ENCODE assay signal across 8 mouse cellular contexts in genomic region chr3:154691897-154692571, GRCm38 (mm10). TPM values are rescaled to one million over a fixed set of nuclear protein-coding genes. Genes with fewer than 3 reads are reported as not detected.
DNase-seq lines count a peak whose midpoint lies in the region; ATAC-seq lines count a peak whose summit lies in the region.

No protein-coding gene starts in this region.

- H3K27me3 ChIP-seq in hindbrain, embryonic 11.5 days (ENCODE audit: control insufficient read depth, insufficient read depth, low read length): no peaks in the 10 kb centered on the region

- WGBS in hindbrain, embryonic 11.5 days: 57% methylated on average over 14 of the region's 14 CpGs

- no peaks in the 10 kb centered on the region for H3K4me1 ChIP-seq in hindbrain, embryonic 11.5 days (replicated peaks; ENCODE audit: control insufficient read depth, insufficient read depth, low read length)

- no peak overlapping the region for H3K4me2 ChIP-seq in hindbrain, embryonic 11.5 days (replicated peaks; ENCODE audit: low read depth, low read length)

- no peak overlapping the region for H3K27ac ChIP-seq in hindbrain, embryonic 11.5 days (ENCODE audit: low read depth, low read length)

- peak; percentile 89 for DNase-seq in MN1 (ENCODE audit: low spot score)
- DNase-seq in cerebellum, adult 18-20 months: peak; percentile 81 to 82
- DNase-seq in hindbrain, embryonic 11.5 days (ENCODE audit: low spot score): peak; percentile 34
- DNase-seq in layer of hippocampus, adult 9-10 months (ENCODE audit: low spot score): peak; percentile 86
- DNase-seq in lung, adult 18-20 months: peak; percentile 62 to 77
- peak; percentile 29 for DNase-seq in ovary, postnatal 36 days (ENCODE audit: low spot score)
- DNase-seq in spleen, postnatal 14 days (ENCODE audit: low spot score in 2 of 2): no peak

- H3K9me3 ChIP-seq in hindbrain, embryonic 11.5 days (ENCODE audit: control insufficient read depth, low read length): no peaks in the 10 kb centered on the region

- no peak overlapping the region for H3K9ac ChIP-seq in hindbrain, embryonic 11.5 days (ENCODE audit: low read depth, low read length)

- no peaks in the 10 kb centered on the region for H3K36me3 ChIP-seq in hindbrain, embryonic 11.5 days (ENCODE audit: control insufficient read depth, insufficient read depth, low read length)

- ATAC-seq in frontal cortex, adult (ENCODE audit: low TSS enrichment): peak; percentile 99
- peak; percentile 65 for ATAC-seq in hindbrain, embryonic 11.5 days (ENCODE audit: low FRiP score)

- H3K4me3 ChIP-seq in hindbrain, embryonic 11.5 days (ENCODE audit: low read depth, low read length): no peak overlapping the region

RNA-seq across cellular contexts. Expression of gene Erich3, which starts 28.4 kb away (rescaled TPM):
- 0.29 and 0.54 TPM in 2 replicates for polyA plus RNA-seq in hindbrain, embryonic 11.5 days (2014; fragmentation: Nextera tagmentation; extraction: Ambion mirVana)

Comparison
In these comparisons a context has a peak if more than half of its experiments do, and no peak if none do; other contexts are left out.
1. DNase-seq: peak in MN1 (single experiment), cerebellum, adult 18-20 months (2 of 2), hindbrain, embryonic 11.5 days (single experiment), layer of hippocampus, adult 9-10 months (single experiment), lung, adult 18-20 months (2 of 2) and ovary, postnatal 36 days (single experiment); none in spleen, postnatal 14 days (0 of 2).